Mouse (Mus musculus): Measurements from ENCODE around the gene Fbrsl1. TPM values are rescaled to one million over a fixed set of nuclear protein-coding genes. Genes with fewer than 3 reads are reported as not detected.

Gene Fbrsl1
- total RNA-seq, 2 experiments from 2014 or later, result 32.9 to 33.2 TPM

GRCm38 (mm10) chr5:110415806-110416700, 32.2 kb downstream of the Fbrsl1 start:
- peak; percentile 48 for DNase-seq (ENCODE audit: low spot score)

GRCm38 (mm10) chr5:110415022-110415421, 33.3 kb downstream of the Fbrsl1 start:
- no peak for DNase-seq (ENCODE audit: low spot score)

- DNase-seq (ENCODE audit: low spot score), result no peak
Observed at GRCm38 (mm10) chr5:110413018-110413417, 35.3 kb downstream of the Fbrsl1 start.

- DNase-seq (ENCODE audit: low spot score), result no peak
Observed at GRCm38 (mm10) chr5:110410386-110410785, 37.9 kb downstream of the Fbrsl1 start.

- DNase-seq (ENCODE audit: low spot score), result no peak
Observed at GRCm38 (mm10) chr5:110408967-110409366, 39.3 kb downstream of the Fbrsl1 start.

GRCm38 (mm10) chr5:110406065-110406714, 42.1 kb downstream of the Fbrsl1 start:
- no peak for DNase-seq (ENCODE audit: low spot score)

GRCm38 (mm10) chr5:110403931-110404330, 44.4 kb downstream of the Fbrsl1 start:
- DNase-seq (ENCODE audit: low spot score), result no peak

- DNase-seq (ENCODE audit: low spot score), result no peak
Observed at GRCm38 (mm10) chr5:110402557-110402956, 45.7 kb downstream of the Fbrsl1 start.

- DNase-seq (ENCODE audit: low spot score), result no peak
Observed at GRCm38 (mm10) chr5:110401101-110401500, 47.2 kb downstream of the Fbrsl1 start.

GRCm38 (mm10) chr5:110395006-110395661, 53.2 kb downstream of the Fbrsl1 start:
- DNase-seq (ENCODE audit: low spot score), result no peak

- DNase-seq (ENCODE audit: low spot score), result no peak
Observed at GRCm38 (mm10) chr5:110392727-110393126, 55.6 kb downstream of the Fbrsl1 start.

- no peak for DNase-seq (ENCODE audit: low spot score)
Observed at GRCm38 (mm10) chr5:110390631-110391030, 57.7 kb downstream of the Fbrsl1 start.

GRCm38 (mm10) chr5:110387332-110387731, 61.0 kb downstream of the Fbrsl1 start:
- no peak for DNase-seq (ENCODE audit: low spot score)

- peak; percentile 58 for DNase-seq (ENCODE audit: low spot score)
Observed at GRCm38 (mm10) chr5:110386371-110387330, 61.7 kb downstream of the Fbrsl1 start.

- DNase-seq (ENCODE audit: low spot score), result no peak
Observed at GRCm38 (mm10) chr5:110385263-110385662, 63.0 kb downstream of the Fbrsl1 start.

GRCm38 (mm10) chr5:110384491-110384890, 63.8 kb downstream of the Fbrsl1 start:
- DNase-seq (ENCODE audit: low spot score), result no peak

- DNase-seq (ENCODE audit: low spot score), result no peak
Observed at GRCm38 (mm10) chr5:110379823-110380222, 68.5 kb downstream of the Fbrsl1 start.

- no peak for DNase-seq (ENCODE audit: low spot score)
Observed at GRCm38 (mm10) chr5:110379086-110379485, 69.2 kb downstream of the Fbrsl1 start.

- DNase-seq (ENCODE audit: low spot score), result no peak
Observed at GRCm38 (mm10) chr5:110378181-110378583, 70.1 kb downstream of the Fbrsl1 start.

- peak; percentile 73 for DNase-seq (ENCODE audit: low spot score)
Observed at GRCm38 (mm10) chr5:110376802-110377433, 71.4 kb downstream of the Fbrsl1 start.

Measured in gastrocnemius, adult 18-20 months (tissue).